Mouse (Mus musculus) myocyte (in vitro differentiated cells): ENCODE measurements around the gene Serpina1a.
"Not testable (repeated sequence)": the region's sequence is repeated elsewhere in the genome, so short reads cannot be mapped to it uniquely, and the experiment has no call there.

Experiments
- CEBPB ChIP-seq: IDR thresholded peaks from 2 replicates; pipeline ENCODE4 v1.6.1; 2011; ENCODE audit warnings: mild to moderate bottlenecking, moderate library complexity; ENCODE audit not compliant: poor library complexity, insufficient read depth, severe bottlenecking
- MAX ChIP-seq: IDR thresholded peaks from one replicate; pipeline ENCODE4 v1.6.1; 2011; ENCODE audit warnings: low read depth, mild to moderate bottlenecking, control low read depth
- MYOD1 ChIP-seq, 3 experiments: IDR thresholded peaks; one replicate each; pipeline ENCODE4 v1.6.1; 2011; ENCODE audit warnings: control low read depth in 2 of 3, low read depth in 2 of 3, mild to moderate bottlenecking in 2 of 3, moderate library complexity in 1 of 3; ENCODE audit not compliant: insufficient read length in 2 of 3, control insufficient read depth in 1 of 3
- MYOG ChIP-seq, 3 experiments: IDR thresholded peaks; one replicate each; pipeline ENCODE4 v1.6.1; 2011; ENCODE audit warnings: control low read depth in 2 of 3, low read depth in 2 of 3, mild to moderate bottlenecking in 2 of 3; ENCODE audit not compliant: insufficient read length in 2 of 3, control insufficient read depth in 1 of 3, insufficient read depth in 1 of 3
- POLR2A ChIP-seq: IDR thresholded peaks from one replicate; pipeline ENCODE4 v1.6.1; 2011; ENCODE audit warnings: low read depth, mild to moderate bottlenecking, control low read depth, moderate library complexity; ENCODE audit not compliant: insufficient read length
- TCF12 ChIP-seq: IDR thresholded peaks from one replicate; pipeline ENCODE4 v1.6.1; 2011; ENCODE audit warnings: mild to moderate bottlenecking, control low read depth; ENCODE audit not compliant: poor library complexity, insufficient read depth, severe bottlenecking
- USF1 ChIP-seq: IDR thresholded peaks from one replicate; pipeline ENCODE4 v1.6.1; 2011; ENCODE audit warnings: low read depth, mild to moderate bottlenecking, control low read depth, moderate library complexity

DNA sequence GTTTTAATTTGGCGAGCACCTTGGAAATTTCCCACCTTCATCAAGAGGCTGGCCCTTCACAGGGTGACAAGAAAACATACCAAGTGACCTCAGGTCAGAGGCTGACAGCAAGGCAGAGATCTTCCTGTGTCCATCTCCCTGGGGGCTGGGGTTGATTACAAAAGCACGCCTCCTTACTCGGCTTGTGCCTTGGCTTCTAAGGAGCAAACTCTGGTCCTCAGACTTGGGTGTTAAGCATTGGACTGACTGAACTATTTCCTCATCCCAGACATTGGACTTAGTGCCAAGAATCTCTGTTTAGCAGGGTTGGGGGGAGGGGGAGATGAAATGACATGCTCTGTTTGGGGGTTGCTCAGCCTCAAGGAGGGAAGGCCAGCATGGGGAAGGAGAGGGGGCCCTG, 38.6 kb upstream of the Serpina1a start:
- not testable (repeated sequence) for TF ChIP-seq TCF12; MYOG (IDR thresholded peaks at IDR 0.05; ENCODE audit: control insufficient read depth in 1 of 3, insufficient read depth in 1 of 3, insufficient read length in 2 of 3, low read depth in 2 of 3); POLR2A; CEBPB; MAX; USF1; MYOD1 (IDR thresholded peaks at IDR 0.05; ENCODE audit: control insufficient read depth in 1 of 3, insufficient read length in 2 of 3, low read depth in 2 of 3)
